Mouse (Mus musculus) midbrain, embryonic 11.5 days (tissue): ENCODE data around the gene Ifitm7. TPM values are rescaled to one million over a fixed set of nuclear protein-coding genes. Genes with fewer than 3 reads are reported as not detected.

Experiments used
- polyA plus RNA-seq: library from polyadenylated mRNA; unstranded; fragments of >200 nt; fragmentation: Nextera tagmentation; extraction: Ambion mirVana; gene quantifications from 2 replicates; pipeline ENCODE4 v1.2.1, GENCODE M21; 2014

Gene Ifitm7
- polyA plus RNA-seq, 1 experiment from 2014 or later: 0.74 TPM

Other genes with a start within 250 kb of the Ifitm7 start
- gene Rrn3, start 206.2 kb downstream of the Ifitm7 start, polyA plus RNA-seq: 107 and 118 TPM in 2 replicates
- 160 and 167 TPM in 2 replicates for gene Ntan1, start 168.0 kb downstream of the Ifitm7 start, polyA plus RNA-seq
- gene Pdxdc1, start 83.8 kb downstream of the Ifitm7 start, polyA plus RNA-seq: 68.0 and 76.1 TPM in 2 replicates
- 3.4 and 4.1 TPM in 2 replicates for gene Mpv17l, start 83.7 kb downstream of the Ifitm7 start, polyA plus RNA-seq
- 25.3 and 28.1 TPM in 2 replicates for gene 2900011O08Rik, start 284 bp downstream of the Ifitm7 start, polyA plus RNA-seq
- gene Nde1, start 176.4 kb upstream of the Ifitm7 start, polyA plus RNA-seq: 176 and 181 TPM in 2 replicates
- 17.4 and 17.6 TPM in 2 replicates for gene Marf1, start 176.5 kb upstream of the Ifitm7 start, polyA plus RNA-seq